Mouse (Mus musculus): Measurements from ENCODE around the gene Pgghg. TPM values are rescaled to one million over a fixed set of nuclear protein-coding genes. Genes with fewer than 3 reads are reported as not detected.

The Pgghg gene
- total RNA-seq, 2 experiments from 2014 or later, result 4.5 to 4.7 TPM

- no peak overlapping the region for H3K4me3 ChIP-seq
- intact Hi-C loops (cut with DNase I), result loop anchor here (1.0 to 5.0 kb wide), 3 partner anchors 49 to 269 kb away; partner anchors contain the start of genes Gm45717 and Ifitm2
- TF ChIP-seq CTCF (IDR thresholded peaks at IDR 0.05), result no peak
- H3K27ac ChIP-seq, result no peak overlapping the region
- no peak for DNase-seq (ENCODE audit: extremely low spot score in 1 of 2, low spot score in 2 of 2)
Measured at GRCm38 (mm10) chr7:140908181-140908580, 33.0 kb upstream of the Pgghg start.

- peak; percentile 63 to 67 for DNase-seq (ENCODE audit: extremely low spot score in 1 of 2, low spot score in 2 of 2)
- no peak overlapping the region; the same call in 1 of the 2 replicates for H3K27ac ChIP-seq
- peak overlapping the region; percentile 28 for H3K4me3 ChIP-seq
- intact Hi-C loops (cut with DNase I), result loop anchor here (1.0 to 5.0 kb wide), 3 partner anchors 49 to 269 kb away; partner anchors contain the start of genes Gm45717 and Ifitm2
- TF ChIP-seq CTCF (IDR thresholded peaks at IDR 0.05), result peak; percentile 83
Measured at GRCm38 (mm10) chr7:140908634-140909107, 32.5 kb upstream of the Pgghg start.

GRCm38 (mm10) chr7:140912293-140912692 is 28.9 kb upstream of the Pgghg start:
- H3K27ac ChIP-seq, result no peak overlapping the region
- intact Hi-C loops (cut with DNase I), result no loop called here
- no peak for TF ChIP-seq CTCF (IDR thresholded peaks at IDR 0.05)
- H3K4me3 ChIP-seq, result no peak overlapping the region
- peak; percentile 28 to 41 for DNase-seq (ENCODE audit: extremely low spot score in 1 of 2, low spot score in 2 of 2)

- Histone ChIP-seq H3K4me3 (no peak overlapping the region), H3K27ac (no peak overlapping the region)
- TF ChIP-seq CTCF (IDR thresholded peaks at IDR 0.05), result no peak
- intact Hi-C loops (cut with DNase I), result no loop called here
- no peak for DNase-seq (ENCODE audit: extremely low spot score in 1 of 2, low spot score in 2 of 2)
Measured at GRCm38 (mm10) chr7:140912846-140913482, 28.2 kb upstream of the Pgghg start.

- no peak overlapping the region for H3K27ac ChIP-seq
- intact Hi-C loops (cut with DNase I), result no loop called here
- DNase-seq (ENCODE audit: extremely low spot score in 1 of 2, low spot score in 2 of 2), result no peak
- no peak for TF ChIP-seq CTCF (IDR thresholded peaks at IDR 0.05)
- no peak overlapping the region for H3K4me3 ChIP-seq
Measured at GRCm38 (mm10) chr7:140914031-140914690, 27.0 kb upstream of the Pgghg start.

GRCm38 (mm10) chr7:140919911-140920310 is 21.3 kb upstream of the Pgghg start:
- TF ChIP-seq CTCF (IDR thresholded peaks at IDR 0.05), result no peak
- intact Hi-C loops (cut with DNase I), result no loop called here
- H3K4me3 ChIP-seq, result no peak overlapping the region
- no peak for DNase-seq (ENCODE audit: extremely low spot score in 1 of 2, low spot score in 2 of 2)
- no peak overlapping the region for H3K27ac ChIP-seq

- no peak for DNase-seq (ENCODE audit: extremely low spot score in 1 of 2, low spot score in 2 of 2)
- H3K4me3 ChIP-seq, result no peak within 1 kb of the TSS
- H3K27ac ChIP-seq, result no peak within 1 kb of the TSS
- TF ChIP-seq CTCF (IDR thresholded peaks at IDR 0.05), result no peak
- intact Hi-C loops (cut with DNase I), result no loop called here
Measured at GRCm38 (mm10) chr7:140920418-140921029, 20.7 kb upstream of the Pgghg start, which contains the start of gene Nlrp6. Gene Nlrp6, plus strand, starts transcription at chr7:140920902.

GRCm38 (mm10) chr7:140921225-140921975 is 19.8 kb upstream of the Pgghg start:
- Histone ChIP-seq H3K27ac (no peak overlapping the region), H3K4me3 (no peak overlapping the region)
- no peak for DNase-seq (ENCODE audit: extremely low spot score in 1 of 2, low spot score in 2 of 2)
- TF ChIP-seq CTCF (IDR thresholded peaks at IDR 0.05), result no peak
- intact Hi-C loops (cut with DNase I), result no loop called here

GRCm38 (mm10) chr7:140922398-140923069 is 18.7 kb upstream of the Pgghg start:
- peak in 1 of 2 experiments; percentile 51 for DNase-seq (ENCODE audit: extremely low spot score in 1 of 2, low spot score in 2 of 2)
- no peak overlapping the region for H3K27ac ChIP-seq
- H3K4me3 ChIP-seq, result peak overlapping the region; percentile 42
- TF ChIP-seq CTCF (IDR thresholded peaks at IDR 0.05), result no peak
- intact Hi-C loops (cut with DNase I), result no loop called here

GRCm38 (mm10) chr7:140923070-140923775 is 18.0 kb upstream of the Pgghg start:
- intact Hi-C loops (cut with DNase I), result no loop called here
- no peak for DNase-seq (ENCODE audit: extremely low spot score in 1 of 2, low spot score in 2 of 2)

More at GRCm38 (mm10) chr7:140923070-140923775, 18.0 kb upstream of the Pgghg start:
- Histone ChIP-seq H3K4me3 (peak overlapping the region; percentile 42), H3K27ac (no peak overlapping the region)
- TF ChIP-seq CTCF (IDR thresholded peaks at IDR 0.05), result no peak

All from left cerebral cortex, adult 2 months (tissue).